Mouse (Mus musculus) kidney, adult 8-10 months (tissue): Measurements from ENCODE around the gene Gm19426.

Source experiments
- DNase-seq, 2 experiments: peaks; one replicate each; pipeline ENCODE4 v3.0.0; 2022

The Gm19426 gene

DNA sequence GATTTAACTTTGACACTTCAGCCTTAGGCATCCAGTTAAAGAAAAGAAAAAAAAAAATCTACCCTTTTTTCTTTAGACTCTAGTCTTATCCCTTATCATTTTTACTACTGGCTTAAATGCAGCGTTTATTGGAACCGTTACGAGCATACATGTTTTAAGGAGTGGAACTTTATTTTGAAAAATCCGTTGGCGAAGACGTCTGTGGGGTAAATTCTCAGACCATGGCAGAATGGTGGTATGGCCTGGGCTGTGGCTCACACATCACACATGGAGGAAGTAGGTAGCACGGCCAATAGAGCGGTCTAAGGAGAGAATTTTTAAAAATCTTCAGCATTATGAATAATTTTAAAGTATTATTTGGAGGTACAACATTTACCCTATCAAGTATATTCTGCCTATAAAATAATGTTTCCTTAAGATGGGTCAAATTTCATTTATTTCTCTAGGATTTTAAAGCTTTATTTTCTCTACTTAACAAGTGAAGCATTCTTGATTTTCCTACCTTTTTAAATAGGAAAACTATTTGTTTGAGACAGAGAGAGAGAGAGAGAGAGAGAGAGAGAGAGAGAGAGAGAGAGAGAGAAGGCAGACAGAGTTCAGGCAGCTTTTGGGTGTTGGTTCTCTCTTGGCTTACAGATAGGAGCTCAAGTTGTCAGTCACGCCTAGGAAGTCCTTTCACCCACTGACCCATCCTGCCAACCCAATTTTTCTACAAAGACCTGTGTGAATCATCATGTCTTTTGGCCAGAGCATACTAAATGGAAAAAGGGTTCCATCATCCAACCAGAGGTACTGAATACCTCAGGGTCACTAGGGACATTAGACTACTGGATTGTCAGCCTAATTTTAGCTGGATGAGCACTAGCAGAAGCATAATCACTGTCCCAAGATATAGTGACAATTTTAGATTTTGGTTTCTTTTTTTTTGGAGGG, 26.8 kb downstream of the Gm19426 start:
- DNase-seq: no peak

GRCm38 (mm10) chr2:84715562-84716361, 27.7 kb downstream of the Gm19426 start:
- peak; percentile 67 to 96 for DNase-seq

DNA sequence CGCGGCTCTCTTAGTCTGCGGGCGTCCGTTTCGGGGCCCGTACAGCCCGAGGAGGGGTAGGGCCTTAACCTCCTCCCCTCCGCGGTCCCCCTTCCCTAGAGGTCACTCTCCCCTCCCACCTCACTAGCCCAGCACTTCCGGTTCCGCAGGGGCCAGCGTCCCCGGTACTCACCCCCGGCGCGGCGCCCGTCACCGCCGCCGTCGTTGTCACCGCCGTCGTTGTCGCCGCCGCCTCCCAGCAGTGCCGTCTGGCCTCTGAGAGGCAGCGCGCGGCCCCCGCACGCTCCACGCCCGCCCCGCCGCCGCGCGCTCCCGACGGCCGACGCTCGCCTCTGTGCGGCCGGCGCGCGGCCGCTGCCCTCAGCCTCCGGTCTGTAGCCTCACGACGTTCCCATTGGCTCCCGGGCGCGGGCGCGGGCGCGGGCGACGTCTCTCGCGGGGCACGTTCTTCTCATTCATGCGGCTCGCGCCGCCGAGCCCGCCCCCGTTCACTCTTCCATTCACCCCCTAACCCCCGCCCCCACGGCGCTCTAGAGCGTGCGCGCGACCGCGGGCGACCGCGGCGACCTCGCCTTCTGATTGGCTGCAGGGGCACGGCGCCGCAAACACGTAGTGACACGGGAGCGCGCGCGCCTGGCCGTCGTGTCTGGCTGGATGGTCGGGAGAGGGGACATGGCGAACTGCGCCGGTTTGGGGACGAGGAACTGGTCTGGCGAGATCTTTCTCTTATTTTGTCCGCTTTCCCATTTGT, 28.5 kb downstream of the Gm19426 start, which contains the start of gene Zdhhc5:
Zdhhc5 (minus strand) TSS at position 370 of the 751 bp plus-strand sequence.
- DNase-seq: peak; percentile 98

- no peak for DNase-seq
Observed at GRCm38 (mm10) chr2:84714422-84714810, 29.0 kb downstream of the Gm19426 start.

DNA sequence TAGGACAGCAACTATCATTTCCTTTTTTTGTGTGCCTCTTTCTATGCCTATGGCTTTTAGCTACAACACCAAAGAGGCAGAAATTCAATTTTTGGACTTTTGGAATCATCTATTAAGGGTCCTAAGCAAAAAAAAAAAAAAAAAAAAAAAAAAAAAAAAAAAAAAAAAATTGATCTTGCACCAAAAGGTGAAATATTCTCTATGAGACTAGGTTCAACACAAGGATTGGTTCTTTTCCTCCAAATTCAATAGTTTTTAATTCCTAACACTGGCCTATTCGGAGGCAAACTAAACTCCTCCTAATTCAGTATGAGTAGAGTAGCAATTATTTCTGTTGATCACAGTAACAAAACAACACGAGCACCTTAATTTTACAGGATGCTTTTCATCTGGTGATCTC, 31.6 kb downstream of the Gm19426 start:
- DNase-seq: no peak

- no peak for DNase-seq
Observed at GRCm38 (mm10) chr2:84707523-84707922, 35.9 kb downstream of the Gm19426 start.

DNA sequence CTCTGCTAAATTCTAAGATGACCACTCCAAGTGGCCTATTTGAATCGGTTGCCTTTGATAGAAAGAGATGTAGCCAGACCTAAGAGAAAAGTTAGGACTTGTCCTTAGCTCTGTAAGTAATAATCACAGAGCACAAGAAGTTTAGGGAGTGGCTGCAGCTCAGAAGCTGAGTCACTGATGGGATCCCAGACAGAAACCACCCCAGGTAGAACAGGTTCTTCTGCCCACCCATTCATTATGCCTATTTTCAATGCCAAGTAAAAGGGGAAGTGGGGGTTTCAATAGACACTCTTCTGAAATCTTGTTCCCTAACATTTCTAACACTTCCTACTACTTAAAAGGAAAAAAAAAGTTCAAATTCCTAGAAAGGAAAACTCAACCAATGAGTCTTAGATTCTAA, 38.2 kb downstream of the Gm19426 start:
- no peak for DNase-seq

DNA sequence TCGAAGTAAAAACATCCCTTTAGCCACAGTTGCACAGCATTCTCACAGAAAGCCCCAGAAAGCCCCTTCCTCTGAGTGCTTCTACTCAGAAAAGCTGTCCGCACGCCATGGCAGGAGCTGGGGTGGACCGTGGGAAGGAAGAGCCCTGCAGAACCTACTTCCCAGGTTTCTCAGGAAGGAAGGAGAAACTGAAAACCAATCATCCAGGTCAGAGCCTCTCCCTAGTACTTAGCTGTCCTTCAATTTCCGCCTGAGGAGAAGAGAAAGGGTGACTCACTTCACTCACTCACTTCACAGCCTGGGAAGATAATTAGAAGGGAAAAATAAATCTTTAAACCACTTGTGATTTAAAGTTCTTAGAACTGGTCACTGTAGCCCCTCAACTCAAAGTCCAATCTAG, 39.1 kb downstream of the Gm19426 start:
- DNase-seq: no peak

DNA sequence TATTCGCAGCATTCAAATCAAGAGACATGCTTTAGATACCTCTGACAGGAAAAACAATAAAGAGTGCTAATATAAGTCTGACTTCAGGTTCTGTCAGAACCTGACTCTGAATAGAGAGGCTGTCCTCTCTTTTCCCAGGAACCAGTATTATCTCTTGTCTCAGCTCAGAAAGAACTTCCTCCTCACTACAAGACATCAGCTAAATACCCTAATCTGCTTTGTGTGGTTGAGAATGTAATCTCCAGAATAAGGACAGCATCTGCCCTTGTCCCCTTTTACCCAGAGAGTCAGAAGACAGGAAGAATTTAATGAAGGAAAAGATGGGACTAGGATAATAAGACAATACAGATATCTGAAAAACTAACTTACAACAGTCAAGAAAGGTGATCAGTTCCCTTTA, 40.0 kb downstream of the Gm19426 start:
- DNase-seq: no peak

DNA sequence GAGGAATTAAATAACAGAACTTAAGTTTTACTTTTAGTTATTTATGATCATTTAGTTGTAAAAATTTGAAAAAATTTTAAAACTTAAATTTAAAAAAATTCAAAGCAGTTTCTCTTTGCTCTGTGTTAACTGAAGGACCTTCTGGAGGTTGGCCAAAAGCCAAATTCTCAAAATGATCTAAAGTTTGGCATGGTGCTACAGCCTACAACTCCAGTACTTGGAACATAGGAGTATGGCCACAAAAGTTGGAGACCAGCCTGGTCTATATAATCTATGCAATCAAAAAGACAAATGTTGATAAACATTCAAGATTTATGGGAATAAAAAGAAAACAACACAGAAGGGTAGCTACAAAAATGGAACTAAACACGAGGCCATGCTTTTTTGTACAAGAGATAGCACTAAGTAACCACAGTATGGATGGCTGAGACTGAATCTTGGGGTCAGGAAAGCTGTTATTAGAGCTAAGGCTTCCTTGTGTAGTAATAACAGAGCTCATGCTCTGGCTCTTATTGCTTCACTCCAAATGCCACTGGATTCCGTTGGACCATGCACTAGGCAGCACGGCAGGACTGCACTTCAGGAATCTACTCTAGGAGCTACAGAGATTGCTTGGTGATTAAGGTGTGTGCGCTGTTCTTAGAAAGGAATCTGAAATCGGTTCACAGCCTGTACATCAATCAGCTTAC, 48.3 kb downstream of the Gm19426 start:
- DNase-seq: no peak
